Mouse (Mus musculus): Measurements from ENCODE around the gene Gm13694.

The Gm13694 gene

GRCm38 (mm10) chr2:84025217-84025616 is 46.5 kb downstream of the Gm13694 start:
- no peak for DNase-seq (ENCODE audit: low spot score)

Data from layer of hippocampus, adult 9-10 months (tissue).